Mouse (Mus musculus) right cerebral cortex, postnatal 36 days (tissue): ENCODE data around the gene Vsnl1.

Source experiments
- DNase-seq, 2 experiments: peaks; one replicate each; pipeline ENCODE4 v3.0.0; 2022; ENCODE audit warnings: low spot score in 2 of 2, mixed read lengths in 1 of 2

The Vsnl1 gene

GRCm38 (mm10) chr12:11436497-11437265 lies at the start of gene Vsnl1:
TSS of gene Vsnl1 (minus strand) at chr12:11436613.
- DNase-seq = peak; percentile 92 to 95

DNA sequence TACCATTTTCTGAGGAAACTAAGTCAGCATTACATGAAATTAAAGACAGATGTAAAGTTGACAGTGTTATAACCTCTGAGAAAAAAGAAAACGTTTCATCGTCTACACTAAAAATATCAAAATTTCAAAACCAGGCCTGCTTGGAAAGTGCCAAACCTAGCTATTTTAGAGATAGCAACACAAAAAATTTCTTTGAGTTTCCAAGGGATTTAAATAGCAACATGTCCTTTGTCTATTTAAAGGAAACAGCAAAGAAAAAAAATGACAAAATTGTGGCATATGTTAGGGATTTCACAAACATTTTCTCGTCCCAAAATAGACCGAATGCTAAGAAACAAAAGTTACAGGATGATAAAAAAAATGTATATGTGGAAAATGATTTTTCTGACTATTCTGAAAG lies 20.2 kb upstream of the Vsnl1 start:
- DNase-seq = no peak

- peak in 1 of 2 experiments; percentile 12 for DNase-seq
Measured at GRCm38 (mm10) chr12:11456213-11456612, 19.8 kb upstream of the Vsnl1 start.

DNA sequence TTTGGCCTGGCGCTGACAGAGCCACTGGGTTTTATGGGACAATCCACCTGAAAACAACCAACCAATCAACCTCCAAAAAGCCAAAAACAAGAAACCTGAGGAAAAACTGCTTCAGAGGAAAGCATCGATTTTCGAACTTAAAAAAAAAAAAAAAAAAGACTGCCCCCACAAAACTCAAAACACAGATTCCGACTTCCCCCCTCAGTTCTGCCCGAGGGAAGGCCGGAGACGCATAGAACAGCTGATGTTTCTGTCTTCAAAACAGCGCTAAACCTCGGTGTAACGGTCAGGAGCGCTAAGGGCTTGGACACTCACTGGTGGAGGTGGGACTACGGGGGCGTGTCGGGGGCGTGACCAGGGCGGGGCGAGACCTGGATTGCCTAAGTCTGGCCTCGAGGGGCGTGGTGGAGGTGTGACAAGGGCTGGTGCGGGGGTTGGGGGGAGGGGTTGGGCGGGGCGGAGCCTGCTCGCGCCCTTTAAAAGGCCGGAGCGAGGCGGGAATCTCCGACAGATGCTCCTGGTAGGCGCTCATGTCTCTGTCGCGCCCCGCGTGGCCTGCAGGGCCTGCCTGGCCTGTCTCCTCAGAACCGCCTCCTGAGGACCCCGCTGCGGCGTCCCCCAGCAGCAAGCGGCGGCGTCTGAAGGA lies 19.3 kb upstream of the Vsnl1 start, which contains the start of gene Rad51ap2:
Rad51ap2 (plus strand) TSS at position 531 of the 646 bp plus-strand sequence.
- DNase-seq = peak; percentile 82

GRCm38 (mm10) chr12:11454146-11454545 lies 17.7 kb upstream of the Vsnl1 start:
- DNase-seq = no peak

DNA sequence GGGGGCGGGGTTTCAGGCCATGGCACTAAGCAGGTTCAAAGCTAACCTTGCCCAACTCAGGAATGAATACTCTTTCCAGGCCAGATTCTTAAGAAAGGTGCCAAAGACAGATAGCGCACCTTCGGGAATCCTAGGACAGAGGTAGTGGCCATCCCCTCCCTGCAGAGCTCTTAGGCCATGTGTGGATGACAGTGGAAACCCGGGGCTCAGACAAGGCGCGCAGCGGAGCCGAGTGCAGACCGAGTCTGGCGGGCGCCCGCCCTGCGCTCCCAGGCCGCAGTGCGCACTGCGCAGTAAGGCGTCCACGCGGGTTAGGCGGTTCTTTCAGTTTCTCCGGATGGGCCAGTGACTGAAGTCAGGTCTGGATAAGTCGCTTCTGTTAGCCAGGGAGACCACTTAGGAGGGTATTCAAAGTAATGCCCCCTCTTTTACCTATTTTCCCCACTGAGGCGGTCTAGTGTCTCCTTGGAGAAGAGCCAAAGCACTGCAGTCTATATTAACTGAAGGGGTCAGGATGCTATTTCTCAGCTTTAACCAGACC lies 1.6 kb upstream of the Vsnl1 start:
- no peak for DNase-seq

- DNase-seq = peak; percentile 78 to 81
Measured at GRCm38 (mm10) chr12:11437266-11437906, 973 bp upstream of the Vsnl1 start.

DNA sequence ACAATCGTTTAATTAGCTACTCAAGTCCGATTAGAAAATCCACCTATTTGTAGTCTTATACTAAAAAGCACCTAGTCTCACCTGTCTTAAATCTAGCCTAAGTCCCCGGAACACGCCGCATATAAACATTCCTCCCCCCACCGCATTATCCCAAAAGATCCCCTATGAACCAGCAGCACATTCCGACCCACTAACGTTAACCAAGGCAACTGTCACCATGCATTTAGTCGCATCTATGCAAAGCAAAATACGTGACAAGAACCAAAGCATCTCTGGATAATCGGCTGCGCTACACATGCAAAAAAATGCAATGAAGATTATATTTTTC lies 426 bp downstream of the Vsnl1 start:
- no peak for DNase-seq

- no peak for DNase-seq
Measured at GRCm38 (mm10) chr12:11435246-11436022, 979 bp downstream of the Vsnl1 start.

GRCm38 (mm10) chr12:11434446-11434845 lies 2.0 kb downstream of the Vsnl1 start:
- no peak for DNase-seq

DNA sequence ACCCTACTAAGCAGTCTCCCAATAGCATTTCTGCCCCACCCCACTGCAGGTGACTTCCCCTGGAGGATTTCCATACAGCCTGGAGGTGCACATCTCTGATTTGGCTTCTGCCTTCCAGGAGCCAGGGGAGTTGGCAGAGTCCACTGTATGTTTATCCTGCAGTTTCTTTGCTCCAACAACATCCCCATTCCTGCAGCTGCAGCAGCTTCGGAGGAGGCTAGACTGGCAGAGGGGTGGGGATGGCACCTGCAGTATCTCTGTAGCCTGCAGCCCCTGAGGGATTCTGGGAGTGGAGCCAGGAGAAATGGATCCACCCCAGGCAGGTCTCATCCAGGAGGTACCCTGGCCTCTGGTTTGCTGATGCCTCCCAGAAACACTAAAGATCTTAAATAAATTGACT lies 2.7 kb downstream of the Vsnl1 start:
- DNase-seq = no peak

DNA sequence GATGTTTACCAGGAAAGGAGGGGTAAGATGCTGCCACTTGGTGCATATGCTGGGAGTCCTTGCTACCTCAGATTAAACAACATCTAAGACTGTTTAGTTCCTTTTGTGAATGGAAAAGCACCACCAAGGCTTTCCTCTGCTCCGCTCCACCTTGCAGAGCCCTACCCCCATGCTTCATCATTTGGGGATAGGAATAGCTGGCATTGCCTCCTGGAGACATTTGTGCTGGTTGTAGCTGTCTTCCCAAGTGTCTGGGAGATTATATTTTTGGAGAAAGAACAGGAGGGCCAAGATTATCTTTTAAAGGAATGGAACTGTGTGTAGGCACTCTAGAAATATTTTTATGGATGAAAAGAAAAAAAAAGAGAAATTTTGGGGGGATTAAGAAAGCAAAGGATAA lies 3.3 kb downstream of the Vsnl1 start:
- DNase-seq = peak in 1 of 2 experiments; percentile 26

GRCm38 (mm10) chr12:11427396-11427795 lies 9.0 kb downstream of the Vsnl1 start:
- DNase-seq = no peak

DNA sequence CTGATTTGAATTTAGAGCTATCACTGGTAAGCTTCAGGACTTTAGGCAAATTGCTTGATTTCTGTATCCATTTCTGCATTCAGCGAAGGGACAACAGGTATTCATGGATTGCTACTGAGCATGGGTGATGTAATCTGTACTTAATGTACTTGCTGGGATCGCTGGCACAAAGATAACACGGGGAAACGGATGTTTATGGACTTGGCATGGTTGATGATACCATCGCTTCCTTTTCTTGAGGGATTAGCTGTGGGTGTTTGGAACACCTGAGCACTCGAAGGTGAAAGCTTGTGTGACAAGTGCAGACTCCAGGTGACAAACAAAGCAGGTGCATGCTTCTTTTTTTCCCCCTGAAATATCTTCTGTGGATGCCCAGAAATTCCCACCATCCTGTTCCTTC lies 18.3 kb downstream of the Vsnl1 start:
- DNase-seq = no peak

DNA sequence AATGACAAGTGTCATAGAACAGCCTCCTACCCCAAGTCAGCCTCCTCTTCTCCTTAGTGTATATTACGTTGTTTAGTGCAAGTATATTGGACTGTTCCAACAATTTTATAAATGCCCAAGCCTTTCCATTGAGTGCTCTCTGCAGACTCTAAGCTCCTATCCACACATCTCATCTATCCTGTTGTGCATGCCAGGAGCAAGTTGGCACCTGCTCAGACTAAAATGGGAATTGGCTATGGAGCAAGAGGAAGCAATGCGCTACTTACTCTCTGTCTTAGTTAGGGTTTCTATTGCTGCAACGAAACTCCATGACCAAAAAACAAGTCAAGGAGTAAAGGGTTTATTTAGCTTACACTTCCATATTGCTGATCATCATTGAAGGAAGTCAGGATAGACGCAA lies 28.7 kb downstream of the Vsnl1 start:
- no peak for DNase-seq

- no peak for DNase-seq
Measured at GRCm38 (mm10) chr12:11398791-11399190, 37.6 kb downstream of the Vsnl1 start.

DNA sequence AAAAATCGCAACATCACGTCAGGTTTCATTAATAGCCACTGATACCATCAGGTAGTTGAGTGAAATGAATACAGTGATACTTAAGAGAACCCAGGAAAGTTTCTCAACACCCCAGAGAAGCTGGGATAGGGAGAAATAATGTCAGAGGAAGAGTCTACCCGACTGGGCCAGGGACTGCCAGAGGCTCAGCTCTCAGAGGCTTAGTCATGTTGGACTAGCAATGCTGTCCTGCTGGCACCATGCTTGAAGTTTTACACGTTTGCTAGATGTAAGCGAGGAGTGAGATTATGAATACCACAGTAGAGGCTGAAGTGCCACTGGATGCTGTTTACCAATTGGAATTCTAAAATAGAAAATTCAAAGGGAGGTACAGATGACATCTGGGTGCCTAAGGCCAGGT lies 39.4 kb downstream of the Vsnl1 start:
- no peak for DNase-seq

DNA sequence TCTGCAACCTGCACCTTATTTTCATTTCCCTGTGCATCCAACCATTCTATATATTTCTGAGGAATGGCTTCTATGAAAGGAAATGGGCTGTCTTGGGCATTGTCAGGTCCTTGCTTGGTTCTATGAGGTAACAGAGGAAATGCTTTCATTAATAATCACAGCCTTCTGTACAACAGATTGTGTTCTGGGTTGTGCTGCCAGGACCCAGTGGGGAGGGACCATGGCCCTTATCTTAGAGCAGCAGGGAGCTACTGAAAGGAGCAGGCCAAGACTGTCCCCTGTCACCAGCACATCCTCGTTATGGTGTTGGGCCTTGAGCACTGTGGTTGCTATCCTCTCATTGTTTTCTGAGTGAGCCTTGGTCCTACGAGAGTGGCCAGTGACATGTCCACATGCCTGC lies 40.9 kb downstream of the Vsnl1 start:
- no peak for DNase-seq

DNA sequence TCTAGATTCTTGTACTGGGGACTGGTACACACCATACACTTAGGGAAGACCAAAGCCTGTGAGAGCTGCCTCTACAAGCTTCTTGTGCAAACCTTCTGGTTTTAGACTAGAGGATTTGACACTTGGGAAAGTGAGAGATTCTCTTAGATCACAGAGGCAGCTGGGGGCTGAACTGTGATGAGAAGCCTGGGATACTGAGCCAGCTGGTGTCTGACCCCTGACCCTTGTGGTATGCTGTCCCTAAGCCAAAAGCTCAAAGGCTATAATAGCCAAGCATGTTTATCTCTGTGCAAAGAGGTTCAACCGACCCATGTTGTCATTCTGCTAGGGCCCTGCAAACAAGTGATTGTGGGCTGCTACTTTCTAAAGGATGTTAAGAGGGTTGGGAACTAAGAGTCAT lies 43.9 kb downstream of the Vsnl1 start:
- no peak for DNase-seq

DNA sequence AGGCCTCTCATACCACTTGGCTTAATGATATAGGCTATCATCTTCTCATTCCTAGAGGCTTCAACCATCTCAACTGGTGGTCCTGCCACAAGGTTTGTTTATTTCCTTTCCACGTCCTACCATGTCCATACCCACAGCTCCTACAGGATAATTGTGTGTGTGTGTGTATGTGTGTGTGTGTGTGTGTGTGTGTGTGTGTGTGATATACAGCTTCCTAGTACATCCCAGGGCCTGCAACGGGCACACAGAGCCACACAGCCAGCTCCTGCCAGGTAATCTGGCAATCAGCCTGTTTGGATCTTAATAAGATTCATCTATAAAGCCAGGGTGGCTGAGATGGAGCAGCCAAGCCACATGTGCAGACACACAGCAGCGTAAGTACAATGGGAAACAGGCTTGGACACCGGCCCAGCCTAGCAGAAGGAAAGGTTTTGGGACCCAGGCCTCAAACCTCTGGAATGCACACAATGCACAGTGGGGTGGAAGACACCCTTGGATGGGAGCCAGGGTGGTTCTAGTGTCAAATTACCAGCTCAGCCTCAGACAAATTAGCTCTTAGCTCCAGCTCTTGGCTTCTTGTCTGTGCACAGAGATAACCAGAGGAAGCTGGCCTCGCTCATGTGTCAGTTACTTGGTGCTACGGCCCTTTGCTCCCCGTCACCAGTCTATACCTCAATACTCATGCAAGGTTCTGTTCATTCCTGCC lies 45.0 kb downstream of the Vsnl1 start:
- DNase-seq = no peak

DNA sequence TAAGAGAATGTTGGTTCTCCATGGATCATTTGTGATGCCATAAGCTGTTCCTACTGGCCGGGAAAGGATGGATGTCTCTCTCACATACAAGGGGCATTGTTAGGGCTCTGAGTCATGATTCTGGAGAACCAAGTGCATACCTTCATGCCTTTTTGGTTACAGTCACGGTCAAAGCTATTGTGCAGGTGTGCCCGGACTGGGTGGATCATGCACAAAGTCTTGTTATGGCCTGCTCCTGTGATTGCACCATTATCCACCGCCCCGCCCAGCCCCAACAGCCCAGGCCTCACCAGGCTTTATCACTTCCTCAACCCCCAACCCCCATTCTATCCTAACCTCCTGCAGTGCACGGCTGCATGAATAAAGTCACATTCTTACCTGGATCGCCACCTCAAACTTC lies 47.3 kb downstream of the Vsnl1 start:
- DNase-seq = no peak
